Mouse (Mus musculus): ENCODE data around the gene Spsb4.

Gene Spsb4

DNA sequence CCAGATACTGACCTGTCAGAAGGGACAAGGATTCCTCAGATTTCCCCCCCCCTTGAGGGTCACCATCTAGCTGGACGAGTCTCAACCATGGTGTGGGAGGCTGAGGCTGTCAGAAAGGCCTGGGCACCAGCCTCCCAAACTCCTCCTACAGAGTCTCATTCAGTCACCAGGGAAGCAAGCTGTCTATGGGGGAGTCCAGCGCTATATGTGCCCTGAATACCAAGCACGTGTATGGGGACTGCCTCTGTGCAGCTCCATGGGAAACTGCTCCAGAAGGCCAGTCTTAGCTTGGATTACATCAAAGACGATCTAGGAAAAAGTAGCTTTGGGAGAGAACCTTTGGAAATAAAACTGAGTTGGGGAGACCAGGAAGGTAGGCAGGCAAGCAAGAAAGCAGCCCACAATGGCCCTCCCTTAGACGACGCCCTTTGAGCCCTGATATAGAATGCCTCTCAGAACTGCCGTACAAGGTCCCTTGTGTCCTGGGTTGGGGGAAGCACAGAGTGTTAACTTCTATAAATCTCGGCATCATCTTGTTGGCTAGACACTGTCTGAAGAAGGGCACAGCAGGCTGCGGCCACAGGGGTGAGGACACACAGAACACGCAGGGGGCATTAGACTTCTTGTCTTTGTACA, 40.4 kb downstream of the Spsb4 start:
- DNase-seq, result no peak

DNA sequence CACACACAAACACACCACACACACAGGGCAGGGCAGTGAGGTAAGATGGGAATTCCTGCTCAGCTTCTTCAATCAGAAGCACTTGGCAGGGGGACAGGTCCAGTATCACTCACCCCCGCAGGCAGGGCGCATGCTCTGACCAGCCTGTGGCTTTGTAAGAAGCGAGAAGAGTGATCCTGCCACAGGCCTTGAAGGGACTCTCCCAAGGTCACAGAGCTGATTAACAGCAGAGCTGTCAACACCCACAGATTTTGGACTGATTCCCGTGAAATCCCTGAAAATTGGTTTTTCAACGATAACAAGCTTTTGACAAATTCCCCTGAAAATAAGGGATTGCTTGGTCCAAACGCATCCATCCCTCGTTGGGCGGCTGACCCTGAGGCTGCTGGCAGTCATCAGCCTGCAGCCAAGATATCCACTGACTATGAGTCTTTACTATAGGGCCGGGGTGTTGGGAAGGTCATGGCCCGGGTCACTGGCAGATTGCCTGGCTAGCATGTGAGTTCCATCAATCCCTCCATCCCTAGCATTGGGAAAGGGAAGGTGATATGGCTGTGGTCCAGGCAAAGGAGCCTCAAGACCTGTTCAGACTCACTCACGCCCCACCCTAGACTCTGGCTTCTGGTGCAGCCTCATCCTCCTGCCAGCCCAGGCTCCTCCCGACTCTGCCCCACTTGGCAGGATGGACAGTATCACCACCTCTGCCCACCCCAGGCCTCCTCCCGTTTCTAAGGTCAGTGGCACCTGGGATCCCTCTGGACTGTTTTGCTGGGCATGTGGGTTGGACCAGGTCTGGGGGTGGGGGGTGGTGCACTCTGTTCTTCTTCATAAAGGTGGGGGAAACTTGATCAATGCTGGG, 41.1 kb downstream of the Spsb4 start:
- DNase-seq, result no peak

- peak; percentile 28 to 46 for DNase-seq
Observed at GRCm38 (mm10) chr9:96973091-96973490, 45.6 kb downstream of the Spsb4 start.

GRCm38 (mm10) chr9:96971625-96972404, 46.8 kb downstream of the Spsb4 start:
- DNase-seq, result no peak

DNA sequence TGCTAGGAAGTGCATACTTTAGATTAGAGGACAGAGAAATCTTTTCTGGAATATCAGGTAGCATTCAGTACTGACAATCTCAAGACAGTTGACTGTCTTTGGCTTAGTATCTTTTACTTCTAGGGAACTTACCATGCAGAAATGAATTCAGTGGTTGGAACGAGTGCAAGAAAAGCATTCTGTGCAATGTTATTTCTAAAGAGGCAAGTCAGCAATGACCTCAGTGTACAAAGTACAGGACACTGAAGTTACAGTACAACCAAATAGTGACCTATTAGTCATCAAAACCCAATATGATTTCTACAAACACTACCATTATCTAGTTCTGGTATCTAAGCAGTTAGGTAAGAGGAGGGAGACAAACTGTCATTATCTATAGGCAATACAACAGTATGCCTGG, 51.1 kb downstream of the Spsb4 start:
- DNase-seq, result no peak

DNA sequence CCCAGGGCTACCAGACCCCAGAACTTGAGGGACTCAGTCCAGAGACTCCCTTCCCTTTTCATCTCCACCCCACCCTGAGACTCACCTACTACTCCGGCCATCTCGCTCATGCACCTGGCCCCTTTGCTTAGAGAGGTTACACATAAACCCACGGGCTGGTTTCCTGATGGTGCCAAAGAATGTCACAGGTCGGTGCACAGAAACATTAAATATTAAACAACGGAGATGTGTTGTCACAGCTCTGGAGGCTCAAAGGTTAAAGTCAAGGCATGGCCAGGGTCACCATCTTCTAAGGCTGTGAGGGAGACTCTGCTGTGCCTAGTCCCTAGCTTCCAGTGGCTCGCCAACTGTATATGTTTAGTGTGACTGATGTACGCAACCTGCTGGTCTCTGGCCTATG, 52.2 kb downstream of the Spsb4 start:
- no peak for DNase-seq

- peak in 1 of 2 experiments; percentile 8 for DNase-seq
Observed at GRCm38 (mm10) chr9:96963443-96964215, 55.0 kb downstream of the Spsb4 start.

DNA sequence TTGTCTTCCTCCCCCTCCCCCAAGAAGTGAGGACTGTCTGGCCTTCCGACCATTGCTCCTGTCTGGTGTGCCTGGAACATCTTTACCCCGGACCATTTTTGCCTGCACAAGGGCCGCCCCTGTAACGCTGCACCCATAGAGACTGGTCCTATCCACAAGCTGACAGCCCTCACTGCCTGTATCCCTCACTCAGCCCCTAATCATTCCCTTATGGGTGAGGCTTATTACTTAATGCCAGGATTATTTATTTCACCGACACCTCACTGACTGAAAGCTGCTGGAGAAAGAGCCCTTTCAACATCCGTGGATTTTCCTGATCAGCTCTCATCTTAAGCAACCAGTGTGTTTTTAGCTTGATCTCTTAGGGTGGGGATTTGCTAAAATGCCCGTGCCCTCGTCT, 55.9 kb downstream of the Spsb4 start:
- DNase-seq, result no peak

GRCm38 (mm10) chr9:96961986-96962701, 56.5 kb downstream of the Spsb4 start:
- no peak for DNase-seq

DNA sequence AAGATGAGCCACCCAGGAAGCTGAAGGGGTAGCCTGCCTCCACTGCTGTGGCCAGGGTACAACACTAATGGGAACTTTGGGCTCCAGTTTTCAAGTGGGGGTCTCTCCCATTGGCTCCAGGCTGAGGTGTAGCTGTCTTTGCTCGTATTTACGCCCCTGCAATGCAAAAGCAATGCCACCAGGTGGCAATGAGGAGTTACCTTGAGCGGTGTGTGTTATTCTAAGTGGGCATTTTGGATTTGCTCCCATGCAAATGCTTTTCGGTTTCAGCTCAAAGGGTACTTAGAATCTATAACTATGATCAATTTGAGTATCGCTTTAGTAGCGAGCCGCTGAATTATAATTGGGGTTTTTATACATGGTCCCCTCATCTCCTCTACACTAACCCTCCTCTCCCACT, 57.6 kb downstream of the Spsb4 start:
- no peak for DNase-seq

GRCm38 (mm10) chr9:96960241-96960640, 58.4 kb downstream of the Spsb4 start:
- DNase-seq, result no peak

DNA sequence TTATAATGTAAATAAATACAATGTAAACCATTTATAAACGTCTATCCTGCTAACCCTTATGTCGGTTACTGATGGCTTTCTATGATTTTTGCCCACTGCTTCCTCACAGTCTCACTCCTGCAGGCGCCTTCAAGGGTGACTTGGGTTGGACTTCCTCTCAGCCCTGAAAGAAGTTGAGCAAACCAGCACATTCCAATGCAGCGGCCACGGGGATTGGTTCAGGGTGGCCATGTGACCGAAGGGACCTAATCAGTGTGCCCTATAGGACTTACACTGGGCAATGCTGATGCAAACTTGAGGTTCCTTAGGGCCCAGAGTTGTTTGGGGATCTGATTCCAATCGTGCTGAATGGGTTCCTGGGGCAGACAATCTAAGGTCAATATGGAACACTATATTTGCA, 59.2 kb downstream of the Spsb4 start:
- no peak for DNase-seq

- DNase-seq, result no peak
Observed at GRCm38 (mm10) chr9:96958009-96958615, 60.5 kb downstream of the Spsb4 start.

DNA sequence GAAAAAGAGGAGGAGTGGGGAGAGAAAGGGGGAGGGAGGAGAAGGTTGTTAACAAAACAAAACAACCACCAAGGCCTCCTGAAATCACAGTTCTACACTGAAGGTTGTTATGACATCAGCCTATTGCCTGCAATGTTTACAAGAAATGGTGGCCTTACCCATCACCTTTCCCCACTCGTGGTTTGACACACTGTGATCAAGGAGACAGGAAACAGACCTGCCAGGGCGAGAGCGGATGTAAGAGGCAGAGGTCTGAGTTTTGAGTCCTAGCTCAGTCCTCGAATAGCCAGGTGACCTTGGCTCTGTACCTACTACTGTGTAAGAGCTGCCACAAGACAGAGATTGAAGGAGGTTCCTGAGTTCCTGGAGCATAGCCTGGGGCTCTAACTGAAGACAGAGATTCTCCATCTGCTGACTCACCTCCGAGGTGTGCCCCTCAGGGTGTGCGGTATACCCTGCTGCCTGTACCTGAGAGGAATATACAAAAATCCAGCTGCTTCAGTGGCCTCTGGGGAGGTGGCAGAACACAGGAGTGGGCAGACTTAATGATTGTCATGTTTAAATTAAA, 61.3 kb downstream of the Spsb4 start:
- no peak for DNase-seq

DNA sequence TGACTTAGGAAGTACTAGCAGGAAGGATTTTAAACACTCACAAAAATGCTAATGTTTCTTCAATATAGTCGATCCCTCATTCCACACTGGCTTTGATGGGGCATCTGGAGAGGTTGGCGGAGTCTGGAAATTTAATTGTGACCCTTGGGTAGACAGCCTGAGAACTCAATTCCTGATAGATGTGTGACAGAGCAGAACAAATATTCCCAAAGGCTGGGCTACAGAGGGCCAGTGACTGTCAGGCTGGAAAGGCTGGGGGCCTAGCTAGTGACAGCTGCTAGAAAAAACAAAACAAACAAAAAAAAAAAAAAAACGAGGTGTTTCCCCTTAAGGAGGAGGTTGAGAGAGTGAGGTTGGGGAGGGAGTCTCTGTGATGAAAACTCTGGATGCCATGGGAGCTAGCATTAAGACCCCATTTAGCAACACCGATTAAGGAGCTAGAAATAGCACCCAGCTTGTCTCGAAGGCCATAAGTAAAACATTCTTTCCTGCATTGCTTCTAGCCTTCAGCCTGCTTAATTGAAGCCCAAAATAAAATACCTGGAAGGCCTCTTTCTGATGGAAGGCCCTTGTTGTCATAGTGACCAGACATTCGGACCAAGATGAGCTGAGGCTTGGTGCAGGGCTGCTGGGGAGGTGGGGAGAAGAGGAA, 61.9 kb downstream of the Spsb4 start:
- DNase-seq, result no peak

DNA sequence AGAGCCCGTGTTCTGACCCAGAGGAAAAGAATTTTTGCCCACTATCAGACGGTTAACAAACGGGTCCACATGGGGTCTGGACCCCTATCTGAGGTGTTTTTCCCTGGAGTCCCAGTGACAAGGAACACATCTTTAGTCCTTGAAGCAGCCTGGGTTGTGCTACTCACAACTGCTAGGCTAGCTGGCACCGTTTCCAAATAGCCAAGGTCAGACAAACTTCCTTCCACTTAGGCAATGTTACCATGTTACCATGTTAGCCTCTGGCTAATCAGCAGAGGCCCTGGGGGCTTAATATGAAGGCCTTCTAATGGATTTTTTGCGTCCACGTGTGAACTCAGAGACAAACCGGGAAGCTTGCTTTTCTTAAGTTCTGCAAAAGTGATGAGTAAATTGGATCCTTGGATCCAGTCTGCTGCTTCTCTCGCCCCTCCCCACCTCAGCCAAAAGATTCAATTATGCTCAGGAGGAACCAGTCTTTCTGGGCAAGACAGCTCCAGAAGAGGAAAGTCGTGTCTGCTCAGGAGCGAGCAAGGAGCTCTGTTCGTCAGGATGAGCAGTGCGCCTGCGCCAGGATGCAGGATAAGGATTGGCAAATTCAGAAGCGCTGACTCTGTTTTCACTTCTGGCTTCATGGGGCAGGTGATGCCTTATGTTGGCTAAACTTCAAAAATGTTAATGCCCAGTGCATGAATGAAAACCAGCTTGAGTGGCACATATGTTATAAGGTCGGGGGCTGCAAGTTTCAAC, 64.4 kb downstream of the Spsb4 start:
- DNase-seq, result no peak

DNA sequence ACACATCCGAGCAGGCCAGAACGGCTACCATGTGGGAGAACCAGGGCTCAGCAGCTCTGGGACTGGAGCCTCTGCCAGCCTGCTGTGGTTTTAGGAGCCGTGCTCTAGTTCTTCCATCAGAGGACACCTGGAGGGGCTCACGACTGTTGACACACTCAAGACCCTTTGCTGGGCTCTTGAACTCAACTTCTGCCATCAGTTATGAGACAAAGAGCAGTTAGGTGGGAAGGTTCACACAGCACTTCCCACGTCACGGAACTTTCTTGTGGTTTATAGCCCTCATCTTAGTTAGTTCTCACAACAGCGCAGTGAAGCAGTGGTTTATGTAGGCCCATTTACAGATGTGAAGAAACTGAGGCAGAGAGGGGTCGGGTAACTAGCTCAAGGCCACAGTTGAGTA, 65.2 kb downstream of the Spsb4 start:
- DNase-seq, result no peak

DNA sequence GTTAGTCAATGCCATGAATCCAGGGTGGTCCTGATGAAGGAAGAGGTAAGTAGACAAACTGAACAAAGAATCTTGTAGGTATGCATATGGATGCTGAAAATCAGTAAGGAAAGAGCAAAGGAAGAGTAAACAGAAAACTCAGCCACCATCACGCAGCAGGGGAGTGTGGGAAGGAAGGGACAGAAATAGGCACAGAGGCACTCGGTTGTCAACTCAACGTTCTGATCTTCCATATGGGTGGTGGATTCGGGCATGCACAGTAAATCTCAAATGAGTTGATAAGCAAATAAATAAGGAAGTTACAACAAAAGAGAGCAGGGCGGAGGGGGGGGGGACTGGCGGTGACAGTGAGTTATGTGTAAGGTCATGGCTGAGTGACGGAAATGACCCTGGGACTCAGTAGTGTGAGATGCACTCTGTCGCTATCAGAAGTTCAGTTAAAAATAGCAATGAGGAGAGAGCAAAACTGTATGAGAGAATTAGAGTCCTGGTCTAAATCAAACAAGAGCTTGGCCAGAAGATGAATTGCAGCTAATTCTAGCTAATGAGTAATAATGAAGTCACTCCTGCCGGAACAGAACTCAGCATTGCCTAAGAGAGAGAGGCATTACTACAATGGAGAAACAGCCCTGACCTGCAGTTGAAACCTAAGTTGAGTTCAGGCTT, 66.2 kb downstream of the Spsb4 start:
- no peak for DNase-seq

DNA sequence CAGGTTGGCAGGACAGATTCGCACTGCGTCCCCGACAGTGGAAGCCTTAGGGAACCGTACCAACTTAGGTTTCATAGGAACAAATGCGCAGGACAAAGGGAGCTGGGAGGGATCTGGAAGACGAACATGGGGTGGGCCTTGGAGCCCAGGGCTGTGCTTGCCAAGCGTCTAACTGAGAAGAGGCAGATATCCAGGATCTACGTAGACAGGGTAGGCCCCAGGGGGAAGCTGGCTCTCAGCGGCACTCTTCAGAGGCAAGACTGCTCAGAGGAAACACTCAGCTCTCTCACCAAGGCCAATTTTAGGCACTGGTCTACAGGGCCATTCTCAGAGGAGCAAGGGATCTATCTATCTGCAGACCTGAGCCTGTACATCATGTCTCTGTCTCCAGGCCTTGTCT, 69.1 kb downstream of the Spsb4 start:
- no peak for DNase-seq

DNA sequence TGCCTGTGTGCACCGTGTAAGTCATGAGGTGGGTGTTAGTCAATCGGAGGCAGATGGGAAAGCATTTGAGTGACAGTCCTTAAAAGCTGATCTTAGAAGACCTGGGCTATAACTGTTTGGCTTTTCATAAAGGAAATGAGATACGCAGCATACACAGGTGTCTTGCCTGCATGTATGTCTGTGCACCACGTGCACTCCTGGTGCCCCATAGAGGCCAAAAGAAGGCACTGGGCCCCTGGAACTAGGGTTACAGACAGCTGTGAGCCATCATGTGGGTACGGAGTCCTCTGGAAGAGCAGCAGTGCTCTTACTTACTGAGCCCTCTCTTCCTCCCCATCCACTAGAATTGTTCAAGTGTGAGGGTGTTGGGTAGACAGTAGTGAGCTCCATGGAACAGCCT, 70.1 kb downstream of the Spsb4 start:
- DNase-seq, result no peak
